Mouse (Mus musculus): Measurements from ENCODE around the gene Tacc2.

The Tacc2 gene

DNA sequence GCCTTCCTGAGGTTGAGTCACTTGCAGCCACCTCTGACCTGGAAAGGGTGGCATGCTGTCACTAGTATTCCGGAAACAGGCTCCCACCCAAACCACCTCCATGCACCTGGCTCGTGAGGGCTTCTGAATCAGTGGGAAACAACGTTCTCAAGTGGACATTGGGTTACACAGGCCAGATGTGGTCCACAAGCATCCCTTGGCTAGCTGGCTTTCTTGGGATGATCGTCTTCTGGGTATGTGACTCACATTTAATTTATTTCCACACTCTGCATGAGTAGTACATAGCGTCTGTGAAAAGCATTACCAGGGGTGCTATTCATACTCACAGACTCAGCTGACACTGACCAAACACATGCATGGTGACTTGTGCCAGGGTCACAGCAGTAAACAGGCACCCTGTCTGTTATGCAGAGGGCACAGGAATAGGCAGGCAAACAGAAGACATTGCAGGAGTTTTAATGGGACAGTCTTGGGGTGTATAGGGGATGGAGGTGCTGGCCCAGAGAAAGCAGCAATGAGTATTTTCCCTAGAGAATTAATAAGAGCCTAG lies 205.3 kb downstream of the Tacc2 start:
- no peak for DNase-seq

DNA sequence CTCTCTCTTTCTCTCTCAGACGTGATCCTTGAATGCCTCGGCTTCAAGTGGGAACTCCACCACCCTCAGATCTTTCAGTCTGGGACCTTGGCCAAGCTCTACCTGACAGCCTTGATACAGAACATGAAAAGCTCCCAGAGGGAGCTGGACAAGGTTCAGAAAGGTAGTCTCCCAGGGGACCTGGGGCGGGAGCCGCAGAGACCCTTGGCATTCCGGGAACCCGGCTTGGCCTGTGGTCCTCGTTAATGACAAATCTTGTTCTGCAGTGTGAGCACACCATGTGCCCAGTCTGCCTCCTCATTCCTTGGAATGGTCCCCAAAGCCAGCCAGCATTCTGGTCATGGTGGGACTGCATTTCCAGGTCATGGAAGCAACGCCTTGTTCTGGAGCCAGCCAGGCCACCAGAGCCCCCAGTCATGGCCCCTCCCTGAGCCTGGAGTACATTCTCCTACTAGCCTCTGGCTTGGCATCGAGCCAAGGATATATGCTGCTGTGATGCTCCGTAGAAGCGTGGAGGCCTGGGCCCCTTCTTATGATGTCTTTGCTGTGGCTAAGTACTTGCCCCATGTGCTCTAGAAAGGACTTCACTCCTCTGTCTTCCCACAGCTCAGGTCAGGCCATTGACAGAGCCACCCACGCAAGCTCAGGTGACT lies 208.8 kb downstream of the Tacc2 start:
- DNase-seq, result no peak

DNA sequence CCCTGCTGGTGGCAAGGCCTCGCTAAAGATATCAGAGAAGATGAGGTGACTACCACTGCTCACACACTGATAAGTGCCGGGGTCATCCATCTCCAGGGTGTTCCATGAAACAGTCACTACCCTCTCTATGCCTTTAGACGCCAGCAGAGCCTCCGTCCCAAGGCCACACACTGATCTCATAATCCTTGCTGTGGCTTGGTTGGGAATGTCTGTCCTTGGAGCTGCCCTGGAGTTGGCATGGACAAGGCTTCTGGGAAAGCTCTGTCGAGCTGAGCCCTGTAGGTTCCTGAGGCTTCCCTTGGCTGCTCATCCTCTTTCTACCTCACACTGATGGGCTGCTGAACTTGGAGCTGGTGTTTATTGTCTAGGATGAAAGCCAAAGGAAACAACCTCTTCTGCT lies 209.5 kb downstream of the Tacc2 start:
- DNase-seq, result no peak

DNA sequence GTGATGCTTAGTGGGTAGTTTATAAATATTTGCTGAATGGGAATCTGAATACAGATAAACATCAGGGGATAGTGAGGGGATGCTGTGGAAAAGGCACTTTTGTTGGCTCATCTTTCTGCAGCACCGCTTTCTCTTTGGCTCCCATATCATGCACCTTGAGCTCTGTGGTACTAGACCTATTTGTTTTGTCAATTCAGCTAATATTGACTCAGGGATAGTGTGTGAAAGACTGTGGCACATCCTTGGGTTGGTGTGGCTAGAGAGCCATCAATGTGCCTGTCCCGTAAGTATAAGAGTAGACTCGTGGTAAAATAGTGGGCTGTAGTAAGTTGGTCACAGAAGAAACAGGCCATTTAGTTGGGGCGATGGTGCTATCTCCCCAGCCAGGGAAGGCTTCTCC lies 210.3 kb downstream of the Tacc2 start:
- DNase-seq, result no peak

DNA sequence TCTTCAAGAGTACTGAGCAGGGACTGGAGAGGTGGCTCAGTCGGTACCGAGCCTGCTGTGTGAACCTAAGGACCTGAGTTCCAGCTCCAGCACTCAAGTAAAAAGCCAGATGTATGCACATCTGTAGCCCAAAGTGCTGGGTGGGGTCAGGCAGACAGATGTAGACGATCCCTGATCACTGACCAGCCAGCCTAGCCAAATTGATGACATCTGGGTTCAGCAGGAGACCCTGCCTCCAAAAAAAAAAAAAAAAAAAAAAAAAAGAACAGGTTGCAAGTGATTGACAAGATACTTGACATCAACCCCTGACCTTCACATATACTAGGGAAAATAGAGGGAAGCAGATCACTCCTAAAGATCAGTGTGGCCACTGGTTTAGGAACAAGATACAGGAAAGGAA lies 211.7 kb downstream of the Tacc2 start:
- no peak for DNase-seq

DNA sequence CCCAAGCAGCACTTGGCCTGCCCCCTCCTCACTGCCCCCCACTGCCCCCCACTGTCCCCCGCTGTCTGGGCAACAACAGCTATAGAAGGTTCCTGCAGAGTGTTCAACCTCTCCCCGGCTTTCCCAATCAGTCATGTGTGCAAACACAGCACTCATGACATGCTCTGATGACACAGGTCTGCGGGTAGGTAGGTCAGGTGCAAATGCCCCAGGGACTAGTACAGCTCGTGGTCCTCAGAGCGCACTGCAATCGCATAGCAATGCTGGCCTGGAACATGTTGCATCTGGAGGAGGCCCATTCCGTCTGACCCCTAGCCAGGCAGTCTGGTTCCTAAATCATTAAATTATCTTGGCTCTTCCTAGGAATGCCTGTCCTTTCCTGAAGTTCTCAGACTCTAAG lies 212.2 kb downstream of the Tacc2 start:
- DNase-seq, result no peak

DNA sequence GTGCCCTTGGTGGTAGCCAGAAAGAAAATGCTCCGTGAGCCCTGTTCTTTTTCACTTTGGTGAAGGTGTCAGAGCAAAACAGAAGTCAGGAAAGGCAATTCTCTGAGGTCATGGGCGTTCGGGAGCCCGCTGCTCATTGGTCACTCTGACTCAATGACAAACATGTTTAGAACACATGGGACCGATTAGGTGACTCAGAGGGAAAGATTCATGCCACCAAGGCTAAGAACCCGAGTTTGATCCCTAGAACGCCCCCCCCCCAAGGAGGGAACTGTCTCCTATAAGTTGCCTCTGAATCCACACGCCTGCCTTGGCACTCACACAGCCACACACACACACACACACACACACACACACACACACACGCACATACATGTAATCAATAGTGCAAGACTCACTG lies 216.4 kb downstream of the Tacc2 start:
- DNase-seq, result no peak

DNA sequence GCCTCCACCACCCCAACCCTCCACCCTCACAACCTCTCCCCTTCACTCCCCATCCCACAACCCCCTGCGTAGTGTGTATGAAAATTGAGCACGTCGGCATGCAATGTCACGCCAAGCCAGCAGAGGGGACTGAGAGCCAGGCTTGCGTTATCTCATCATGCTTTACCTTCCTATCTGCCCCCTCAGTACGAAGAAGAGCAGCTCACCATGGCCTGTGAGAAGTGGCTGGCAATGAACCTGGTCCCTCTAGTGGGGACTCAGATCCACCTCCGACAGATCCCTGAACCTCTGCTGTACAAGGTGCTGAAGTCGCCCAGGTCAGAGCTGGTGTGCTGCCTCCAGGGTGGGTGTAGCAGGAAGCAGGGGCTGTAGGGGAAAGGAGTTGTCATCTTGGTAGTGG lies 219.5 kb downstream of the Tacc2 start:
- DNase-seq, result no peak

DNA sequence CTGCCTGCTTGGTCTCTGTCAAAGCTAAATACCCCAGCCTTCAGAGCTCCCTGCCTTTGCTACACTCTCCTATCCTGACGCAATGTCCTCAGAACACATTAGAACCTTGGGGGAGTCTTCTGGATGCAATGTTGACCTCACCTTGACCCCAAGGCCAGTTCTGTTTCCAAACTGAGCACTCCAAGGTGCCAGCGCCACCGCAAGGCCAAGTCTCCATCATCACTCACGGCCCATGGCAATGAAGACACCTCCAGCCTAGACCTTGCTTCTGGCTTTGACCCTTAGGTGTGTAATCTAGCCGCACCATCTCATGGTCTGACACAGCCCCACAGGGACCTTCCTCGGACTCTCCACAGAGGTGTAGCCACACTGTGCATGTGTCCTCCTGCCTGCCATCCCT lies 220.3 kb downstream of the Tacc2 start:
- DNase-seq, result no peak

DNA sequence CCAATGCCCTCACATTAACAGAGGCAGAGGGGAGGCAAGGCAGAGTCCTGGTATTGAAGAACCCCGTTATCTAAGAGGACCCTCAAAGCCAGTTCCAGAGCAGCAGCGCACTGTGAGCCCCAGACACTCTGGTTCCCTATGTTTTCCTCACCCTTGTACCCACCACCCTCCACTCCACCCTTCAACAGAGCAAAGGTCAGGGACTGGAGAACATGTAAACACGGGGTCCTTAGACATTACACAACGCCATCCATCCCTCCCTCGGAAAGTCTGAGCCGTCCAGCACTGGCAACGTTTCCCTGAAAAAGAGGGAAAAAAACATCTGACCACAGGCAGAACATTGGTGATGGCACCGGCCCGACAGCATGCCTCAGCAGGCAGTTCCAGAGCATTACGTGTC lies 222.2 kb downstream of the Tacc2 start:
- DNase-seq, result no peak

DNA sequence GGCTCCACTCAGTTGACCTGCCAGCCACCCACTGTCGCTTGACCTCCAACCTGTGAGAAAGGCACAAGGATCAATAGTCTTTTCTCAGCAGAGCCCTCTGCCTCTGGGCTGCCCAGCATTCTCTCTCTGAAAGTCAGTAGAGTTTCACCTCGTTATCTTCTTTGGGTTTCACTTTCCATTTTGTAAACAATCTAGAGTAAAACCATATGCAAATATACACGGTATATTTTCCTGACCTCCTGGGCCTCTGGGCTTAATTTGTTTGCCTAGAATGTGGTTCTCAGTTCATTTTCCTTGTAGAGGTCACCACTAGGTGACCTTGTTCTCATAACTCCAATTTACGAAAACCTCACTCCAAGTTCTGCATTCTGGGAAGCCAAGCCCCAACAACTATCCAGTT lies 223.4 kb downstream of the Tacc2 start:
- no peak for DNase-seq

DNA sequence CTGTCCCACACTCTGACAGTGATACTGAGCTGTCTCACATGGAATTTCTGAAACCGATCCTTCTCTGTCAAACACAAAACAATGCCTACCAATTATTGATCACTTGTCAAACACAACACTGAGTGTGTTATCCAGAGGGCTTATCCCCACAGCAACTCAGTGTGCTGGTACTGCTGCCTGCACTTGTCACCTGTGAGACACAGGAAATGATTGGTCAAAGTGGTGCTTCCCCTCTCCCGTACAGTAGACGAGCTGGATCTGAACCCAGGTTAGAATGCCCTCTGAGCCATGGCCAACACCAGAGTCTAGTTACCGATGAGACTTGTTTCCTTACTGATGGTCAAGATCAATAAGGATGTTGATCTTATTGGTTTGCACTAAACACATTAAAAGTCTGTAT lies 224.6 kb downstream of the Tacc2 start:
- DNase-seq, result no peak

DNA sequence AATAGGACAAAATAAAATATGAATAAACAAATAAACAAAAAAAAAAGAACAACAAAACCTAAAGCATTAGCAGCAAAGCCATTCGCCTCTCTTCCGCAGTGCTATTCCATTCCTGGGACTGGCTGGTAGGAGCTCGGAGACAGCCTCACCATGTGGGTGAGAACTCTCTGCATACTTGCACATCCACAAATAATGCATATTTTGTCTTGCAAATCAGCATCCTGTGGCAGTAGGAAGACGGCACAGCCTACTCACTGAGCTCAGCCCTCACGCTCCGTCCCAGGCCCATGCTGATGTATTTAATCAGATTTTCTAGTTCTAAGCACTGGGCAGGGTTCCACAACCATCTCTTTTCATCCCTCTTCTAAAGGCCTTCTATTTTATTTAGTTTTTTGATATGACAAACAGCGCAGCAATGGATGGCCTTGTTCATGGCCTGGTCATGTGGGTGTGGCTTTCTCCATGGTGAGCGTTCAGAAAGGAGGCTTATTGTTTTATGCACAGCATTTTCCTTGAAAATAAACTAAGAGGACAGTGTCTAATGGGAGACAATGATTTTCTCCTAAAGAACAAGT lies 226.1 kb downstream of the Tacc2 start:
- no peak for DNase-seq

DNA sequence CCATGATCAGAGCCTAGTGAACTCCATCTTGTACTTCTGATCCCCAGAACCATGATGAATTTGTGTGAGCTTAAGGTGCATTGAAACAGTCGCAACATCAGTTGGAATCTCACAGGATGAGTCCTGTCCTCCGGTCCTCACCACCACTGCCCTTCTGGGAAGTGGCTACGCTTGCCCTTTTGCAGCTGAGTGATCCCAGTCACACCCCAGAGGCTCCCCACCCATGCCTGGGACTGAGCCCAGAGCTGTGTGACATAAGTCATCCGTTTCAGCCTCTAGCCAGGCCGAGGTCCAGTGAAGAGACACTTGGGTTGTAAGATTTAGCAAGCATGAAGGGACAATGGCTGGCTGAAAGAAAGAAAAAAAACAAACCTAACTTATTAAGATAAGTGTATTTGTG lies 227.8 kb downstream of the Tacc2 start:
- DNase-seq, result no peak

DNA sequence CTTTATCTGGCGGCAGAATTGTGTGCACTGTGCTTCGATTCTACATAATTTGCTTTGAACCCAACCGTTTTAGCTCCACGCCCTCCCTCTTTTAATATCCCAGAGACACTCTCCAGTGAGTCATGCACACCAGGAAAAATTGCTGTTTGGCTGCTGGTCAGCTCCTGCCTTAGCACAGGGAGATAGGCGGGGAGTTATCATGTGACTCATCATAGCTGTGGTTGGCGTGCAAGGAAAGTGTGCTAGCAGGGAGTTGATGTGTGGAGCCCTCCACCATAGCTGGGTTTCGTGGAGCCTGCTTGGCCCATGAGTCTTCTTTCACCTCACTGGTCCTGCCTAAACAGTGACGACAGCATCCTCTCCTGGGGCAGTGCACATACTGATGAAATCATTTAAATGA lies 230.5 kb downstream of the Tacc2 start:
- peak; percentile 31 for DNase-seq

DNA sequence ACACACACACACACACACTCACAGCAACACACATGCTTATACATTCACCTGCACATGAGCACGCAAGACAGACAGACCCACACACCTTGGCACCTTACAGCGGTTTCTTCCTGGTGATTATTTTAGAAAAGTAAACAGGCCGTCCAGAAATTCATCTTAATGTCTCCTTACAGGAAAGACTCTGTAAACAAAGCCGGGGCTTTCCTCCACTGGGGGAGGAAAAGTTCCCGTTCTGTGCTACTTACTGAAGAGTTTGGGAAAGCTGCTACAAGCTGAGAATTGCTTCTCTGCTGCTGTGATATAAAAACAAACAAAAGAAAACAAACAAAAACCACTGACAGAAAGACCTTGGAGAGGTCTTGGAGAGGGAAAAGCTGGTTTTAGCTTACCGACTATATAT lies 231.5 kb downstream of the Tacc2 start:
- no peak for DNase-seq

DNA sequence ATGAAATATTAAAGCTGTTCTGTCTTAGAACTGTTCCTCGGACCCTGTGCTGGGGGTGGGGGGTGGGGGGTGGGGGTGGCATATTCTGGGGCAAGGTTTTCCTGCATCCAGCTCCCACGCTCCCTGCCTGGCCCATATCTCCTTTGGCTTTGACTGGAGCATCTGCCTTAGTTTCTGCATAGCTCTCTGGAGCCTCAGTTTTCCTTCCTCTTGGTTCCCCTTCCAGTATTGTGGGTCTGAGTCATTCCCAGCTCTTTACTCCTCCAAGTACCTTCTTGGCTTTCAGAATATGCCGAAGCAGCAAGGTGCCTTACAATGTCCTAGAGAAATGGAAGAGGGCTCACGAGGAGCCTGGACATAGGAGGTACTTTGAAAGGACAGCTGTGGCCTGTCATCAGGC lies 233.0 kb downstream of the Tacc2 start:
- no peak for DNase-seq

DNA sequence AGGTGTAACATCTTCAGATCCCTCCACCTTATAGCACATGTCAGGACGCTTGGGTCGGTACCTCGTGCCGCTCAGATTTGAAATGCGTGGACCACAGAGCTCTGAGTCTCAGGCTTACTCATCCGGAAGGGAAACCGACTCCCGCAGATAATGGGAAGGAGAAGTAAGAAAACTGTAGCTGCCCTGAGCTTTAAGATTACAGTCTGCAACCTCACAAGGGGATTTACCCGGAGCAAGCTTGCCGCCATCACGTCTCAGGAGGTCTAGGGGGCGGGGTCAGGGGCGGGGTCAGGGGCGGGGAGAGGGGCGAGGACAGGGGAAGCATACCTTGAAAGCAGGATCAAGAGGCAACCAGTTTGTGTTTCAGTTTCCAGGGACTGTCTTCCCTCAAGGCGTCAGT lies 235.2 kb downstream of the Tacc2 start:
- DNase-seq, result no peak
